19 mouse cellular contexts compared by ENCODE assay signal in the genomic region with DNA sequence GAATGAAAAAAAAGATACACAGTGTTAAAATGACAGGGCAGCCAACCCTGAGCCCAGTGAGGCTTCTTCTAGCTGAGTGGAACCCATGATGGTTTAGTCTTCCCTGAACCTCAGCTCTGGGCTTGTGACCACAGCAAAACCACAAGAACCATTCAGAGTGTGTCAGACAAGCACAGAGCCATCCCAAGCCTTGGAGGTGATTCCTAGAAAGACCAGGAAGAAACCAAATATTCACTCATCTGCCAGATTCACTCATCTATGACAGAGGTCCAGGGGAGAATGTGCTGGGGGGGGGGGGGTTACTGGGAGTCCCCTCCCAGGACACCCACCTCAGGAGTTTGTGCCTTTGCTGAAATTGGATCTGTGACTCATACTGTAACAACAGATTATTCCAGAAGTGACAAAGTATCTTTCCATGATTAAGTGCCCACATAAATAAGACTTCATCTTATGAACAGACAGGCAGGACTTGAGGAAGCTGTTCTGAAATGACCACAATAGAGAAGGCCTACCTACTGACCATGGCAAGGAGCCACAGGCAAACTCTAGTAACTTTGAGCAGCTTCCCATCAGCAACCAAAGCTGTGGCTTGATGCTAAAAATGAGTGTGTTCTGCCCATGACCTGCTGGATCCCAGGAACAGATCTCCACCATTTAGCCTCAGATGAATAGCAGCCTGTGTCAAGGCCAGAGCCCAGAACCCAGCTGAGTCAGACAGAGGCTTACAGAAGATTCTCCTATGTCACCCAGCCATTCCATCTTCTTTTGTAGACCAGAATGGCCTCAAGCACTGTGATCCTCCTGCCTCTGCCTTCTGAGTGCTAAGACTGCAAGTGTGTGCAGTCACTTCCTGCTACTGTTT. TPM values are rescaled to one million over a fixed set of nuclear protein-coding genes. Genes with fewer than 3 reads are reported as not detected.
DNase-seq lines count a peak whose midpoint lies in the region; ATAC-seq and TF ChIP-seq lines count a peak whose summit lies in the region.
"Had no signal": no experiment of that assay in that cellular context is flagged by ENCODE, and none has a peak within 500 bp of the region (broad histone marks: within the 10 kb centered on the region; RNA-seq: fewer than 3 reads in every experiment).

No protein-coding gene starts in this region.

- peak; percentile 75 for DNase-seq in heart, adult 11 months
- DNase-seq in heart, adult 9 months (ENCODE audit: low spot score in 2 of 2), result no peak
- DNase-seq in liver, postnatal 0 days, result peak; percentile 4
- no peak for DNase-seq in liver, embryonic 11.5 days (ENCODE audit: low spot score)
- peak; percentile 62 for DNase-seq in Muller cell, postnatal 12 days (ENCODE audit: inconsistent ontology term)
- peak; percentile 19 for DNase-seq in limb, embryonic 10.5 days (ENCODE audit: low spot score)
- DNase-seq in midbrain, embryonic 11.5 days (ENCODE audit: low spot score, missing footprints), result no peak
- DNase-seq: cerebellum, postnatal 36 days; kidney, adult 18-20 months; lung, postnatal 14 days; right cerebral cortex, postnatal 14 days; spleen, adult 18-20 months had no signal

- no peaks in the 10 kb centered on the region for H3K9me3 ChIP-seq in liver, postnatal 0 days (ENCODE audit: low read length)
- H3K9me3 ChIP-seq in liver, embryonic 11.5 days (ENCODE audit: control insufficient read depth, low read length), result no peaks in the 10 kb centered on the region
- H3K9me3 ChIP-seq in limb, embryonic 10.5 days (replicated peaks), result no peaks in the 10 kb centered on the region
- H3K9me3 ChIP-seq in midbrain, embryonic 11.5 days (ENCODE audit: control insufficient read depth, low read length), result no peaks in the 10 kb centered on the region
- H3K9me3 ChIP-seq: embryonic facial prominence, embryonic 15.5 days; hindbrain, embryonic 10.5 days; limb, embryonic 15.5 days had no signal

- H3K4me2 ChIP-seq in liver, postnatal 0 days (ENCODE audit: low read depth, low read length), result no peak overlapping the region
- no peak overlapping the region for H3K4me2 ChIP-seq in liver, embryonic 11.5 days
- no peak overlapping the region for H3K4me2 ChIP-seq in midbrain, embryonic 11.5 days
- H3K4me2 ChIP-seq: embryonic facial prominence, embryonic 15.5 days; limb, embryonic 15.5 days had no signal

- H3K4me1 ChIP-seq in liver, postnatal 0 days (ENCODE audit: insufficient read depth), result no peaks in the 10 kb centered on the region
- H3K4me1 ChIP-seq in liver, embryonic 11.5 days (replicated peaks; ENCODE audit: control insufficient read depth, insufficient read depth, low read length), result peaks cover 2% of the 10 kb centered on the region; the same call in 1 of the 2 replicates
- peaks cover under 1% of the 10 kb centered on the region; the same call in 1 of the 2 replicates for H3K4me1 ChIP-seq in limb, embryonic 10.5 days
- no peaks in the 10 kb centered on the region for H3K4me1 ChIP-seq in midbrain, embryonic 11.5 days (ENCODE audit: control insufficient read depth, insufficient read depth, low read length)
- H3K4me1 ChIP-seq: hindbrain, embryonic 10.5 days; limb, embryonic 15.5 days had no signal

- no peak overlapping the region for H3K27ac ChIP-seq in liver, postnatal 0 days (ENCODE audit: low read depth)
- no peak overlapping the region for H3K27ac ChIP-seq in liver, embryonic 11.5 days (ENCODE audit: low read depth, low read length)
- no peak overlapping the region for H3K27ac ChIP-seq in limb, embryonic 10.5 days
- H3K27ac ChIP-seq in midbrain, embryonic 11.5 days (ENCODE audit: low read depth, low read length), result no peak overlapping the region
- H3K27ac ChIP-seq: embryonic facial prominence, embryonic 15.5 days; hindbrain, embryonic 10.5 days; hindbrain, postnatal 0 days; kidney, postnatal 0 days; limb, embryonic 15.5 days had no signal

- TF ChIP-seq EP300 in liver, postnatal 0 days (IDR thresholded peaks at IDR 0.05; ENCODE audit: low read depth), result no peak

- no peak overlapping the region for H3K4me3 ChIP-seq in liver, postnatal 0 days (ENCODE audit: low read depth, low read length)
- H3K4me3 ChIP-seq in liver, embryonic 11.5 days (ENCODE audit: low read depth, low read length), result no peak overlapping the region
- no peak overlapping the region for H3K4me3 ChIP-seq in limb, embryonic 10.5 days
- no peak overlapping the region for H3K4me3 ChIP-seq in midbrain, embryonic 11.5 days (ENCODE audit: low read depth, low read length)
- H3K4me3 ChIP-seq: embryonic facial prominence, embryonic 15.5 days; hindbrain, embryonic 10.5 days; limb, embryonic 15.5 days had no signal

- no peak for ATAC-seq in liver, postnatal 0 days
- ATAC-seq in liver, embryonic 11.5 days (replicated peaks; ENCODE audit: low FRiP score), result no peak
- ATAC-seq in midbrain, embryonic 11.5 days (ENCODE audit: low FRiP score), result no peak
- ATAC-seq: CD4-positive, CD25-positive, alpha-beta regulatory T cell, adult 4 months; forebrain, embryonic 16.5 days; hindbrain, postnatal 0 days had no signal

- H3K9ac ChIP-seq in liver, postnatal 0 days (replicated peaks), result no peak overlapping the region
- H3K9ac ChIP-seq in liver, embryonic 11.5 days (ENCODE audit: low read depth, low read length), result no peak overlapping the region
- no peak overlapping the region for H3K9ac ChIP-seq in midbrain, embryonic 11.5 days (ENCODE audit: low read length)
- H3K9ac ChIP-seq: embryonic facial prominence, embryonic 15.5 days; limb, embryonic 15.5 days had no signal

- no peaks in the 10 kb centered on the region for H3K36me3 ChIP-seq in liver, postnatal 0 days (replicated peaks; ENCODE audit: insufficient read depth, low read length)
- H3K36me3 ChIP-seq in liver, embryonic 11.5 days (ENCODE audit: control insufficient read depth, insufficient read depth, low read length), result no peaks in the 10 kb centered on the region
- H3K36me3 ChIP-seq in limb, embryonic 10.5 days, result peaks cover 20% of the 10 kb centered on the region
- no peaks in the 10 kb centered on the region for H3K36me3 ChIP-seq in midbrain, embryonic 11.5 days (ENCODE audit: control insufficient read depth, insufficient read depth, low read length)
- H3K36me3 ChIP-seq: embryonic facial prominence, embryonic 15.5 days; hindbrain, embryonic 10.5 days; limb, embryonic 15.5 days had no signal

- TF ChIP-seq CTCF in liver, postnatal 0 days (IDR thresholded peaks at IDR 0.05; ENCODE audit: low read depth), result no peak

- no peaks in the 10 kb centered on the region for H3K27me3 ChIP-seq in liver, postnatal 0 days (ENCODE audit: insufficient read depth, low read length)
- no peaks in the 10 kb centered on the region; the same call in 1 of the 2 replicates for H3K27me3 ChIP-seq in liver, embryonic 11.5 days (replicated peaks; ENCODE audit: control insufficient read depth, insufficient read depth, low read length)
- H3K27me3 ChIP-seq in limb, embryonic 10.5 days (ENCODE audit: low read depth, poor library complexity, severe bottlenecking), result no peaks in the 10 kb centered on the region
- H3K27me3 ChIP-seq in midbrain, embryonic 11.5 days (ENCODE audit: control insufficient read depth, insufficient read depth, low read length), result no peaks in the 10 kb centered on the region
- H3K27me3 ChIP-seq: embryonic facial prominence, embryonic 15.5 days; limb, embryonic 15.5 days had no signal

RNA-seq across cellular contexts. Expression of a gene that starts 35.4 kb away (rescaled TPM):
- polyA plus RNA-seq in liver, postnatal 0 days (2015; fragmentation: Nextera tagmentation; extraction: Ambion mirVana), result 4.5 and 6.5 TPM in 2 replicates
- 41.8 and 43.7 TPM in 2 replicates for polyA plus RNA-seq in liver, embryonic 11.5 days (2014; fragmentation: Nextera tagmentation; extraction: Ambion mirVana)
- 30.3 and 35.6 TPM in 2 replicates for polyA plus RNA-seq in limb, embryonic 10.5 days (2016; fragmentation: Nextera tagmentation; extraction: Ambion mirVana)
- 13.3 and 14.9 TPM in 2 replicates for polyA plus RNA-seq in midbrain, embryonic 11.5 days (2014; fragmentation: Nextera tagmentation; extraction: Ambion mirVana)

Comparison
In these comparisons a context has a peak if more than half of its experiments do, and no peak if none do; other contexts are left out.
1. DNase-seq: peak in heart, adult 11 months (single experiment), liver, postnatal 0 days (single experiment), Muller cell, postnatal 12 days (single experiment) and limb, embryonic 10.5 days (single experiment); none in heart, adult 9 months (0 of 2), liver, embryonic 11.5 days (single experiment) and midbrain, embryonic 11.5 days (single experiment).